Mouse (Mus musculus) NIH3T3 (cell line): Measurements from ENCODE around the gene Itsn2.
"Not testable (repeated sequence)": the region's sequence is repeated elsewhere in the genome, so short reads cannot be mapped to it uniquely, and the experiment has no call there.

Experiments
- DNase-seq: peaks from one replicate; pipeline ENCODE4 v3.0.0-alpha.2; 2012; ENCODE audit warnings: low read depth

Gene Itsn2

GRCm38 (mm10) chr12:4708881-4709604, 116.6 kb downstream of the Itsn2 start:
- no peak for DNase-seq

- DNase-seq: no peak
These were observed 117.5 kb downstream of the Itsn2 start for GRCm38 (mm10) chr12:4709926-4710325.

GRCm38 (mm10) chr12:4713361-4713760, 120.9 kb downstream of the Itsn2 start:
- DNase-seq: no peak

- no peak for DNase-seq
These were observed 123.2 kb downstream of the Itsn2 start for GRCm38 (mm10) chr12:4715606-4716005.

GRCm38 (mm10) chr12:4717417-4717816, 125.0 kb downstream of the Itsn2 start:
- DNase-seq: no peak

DNA sequence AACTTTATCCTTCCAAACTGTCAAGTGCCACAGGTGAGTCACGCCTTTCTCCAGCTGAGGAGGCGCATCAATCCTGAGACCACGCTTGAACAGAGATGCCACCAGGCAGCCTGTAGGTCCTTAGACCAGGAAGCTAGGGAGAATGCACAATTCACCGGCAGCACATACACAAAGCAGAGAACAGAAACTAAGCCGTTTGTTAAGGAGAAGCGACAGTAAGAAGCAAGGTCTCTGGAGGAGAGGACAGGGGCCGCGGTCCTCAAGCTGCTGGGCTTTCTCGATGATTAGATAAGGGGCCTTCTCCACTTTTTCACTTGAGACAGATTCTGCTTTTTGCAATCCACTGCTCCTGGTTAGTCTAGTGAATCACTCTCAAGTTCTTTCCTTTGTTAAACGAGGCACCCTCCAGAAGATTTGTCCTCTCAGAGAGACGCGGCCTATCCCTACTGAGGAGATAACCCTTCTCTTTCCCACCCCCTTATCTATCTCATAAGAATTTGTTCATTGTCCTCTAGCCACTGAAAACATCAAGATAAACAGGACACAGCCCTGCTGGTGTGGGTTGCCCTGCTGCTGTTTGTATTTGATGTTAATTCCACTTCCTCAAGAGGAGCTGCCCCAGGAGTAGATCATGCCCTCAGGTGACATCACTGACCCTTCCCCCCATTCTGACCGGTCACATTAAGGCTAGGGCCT, 126.8 kb downstream of the Itsn2 start:
- no peak for DNase-seq

- peak; percentile 18 for DNase-seq
These were observed 127.6 kb downstream of the Itsn2 start for GRCm38 (mm10) chr12:4719762-4720754.

DNA sequence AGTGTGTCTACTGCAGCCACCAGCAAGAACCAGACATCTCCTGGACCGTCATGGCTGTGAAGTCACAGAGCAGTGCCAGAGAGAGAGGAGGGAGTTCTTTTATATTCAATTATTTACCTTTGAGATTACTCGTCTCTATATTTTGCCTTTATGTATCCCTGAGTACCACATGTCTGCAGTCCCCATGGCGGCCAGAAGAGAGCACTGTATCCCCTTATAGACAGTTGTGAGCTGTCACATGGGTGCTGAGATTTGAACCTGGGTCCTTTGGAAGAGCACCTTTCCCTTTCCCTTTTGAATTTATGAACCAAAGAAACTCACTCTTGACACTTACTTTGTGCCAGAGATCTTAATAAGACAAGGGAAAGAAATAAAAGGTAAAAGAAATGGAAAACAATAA, 136.7 kb downstream of the Itsn2 start:
- DNase-seq: peak; percentile 10

GRCm38 (mm10) chr12:4731629-4732028, 139.2 kb downstream of the Itsn2 start:
- no peak for DNase-seq

- DNase-seq: no peak
These were observed 139.9 kb downstream of the Itsn2 start for GRCm38 (mm10) chr12:4732332-4732731.

DNA sequence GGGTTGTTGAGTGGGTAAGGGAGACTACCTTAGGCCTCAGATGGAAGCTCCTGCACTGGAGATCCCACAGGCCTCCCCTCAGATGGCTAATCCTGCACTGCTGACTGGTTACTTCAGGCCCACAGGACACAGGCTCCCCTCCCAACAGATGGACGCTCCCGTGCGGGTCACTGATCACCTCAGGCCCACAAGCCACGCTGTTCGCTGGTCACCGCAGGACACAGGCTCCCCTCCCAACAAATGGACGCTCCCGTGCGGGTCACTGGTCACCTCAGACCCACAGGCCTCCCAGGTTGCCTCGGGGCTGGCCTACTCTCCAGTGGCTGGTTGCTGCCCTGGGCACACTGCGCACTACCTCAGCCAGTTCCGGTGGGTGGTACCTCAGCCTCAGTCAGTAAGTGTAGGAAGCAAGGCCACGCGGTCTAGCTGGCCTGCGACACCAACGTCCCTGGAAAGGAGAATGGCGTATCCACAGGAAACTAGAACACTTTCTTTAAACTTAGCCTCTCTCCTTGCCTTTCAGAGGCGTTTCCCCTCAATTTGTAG, 145.7 kb downstream of the Itsn2 start, which contains the start of gene Fam228a:
TSS of gene Fam228a (minus strand) at position 400 of the 546 bp plus-strand sequence.
- no peak for DNase-seq

- DNase-seq: no peak
These were observed 148.4 kb downstream of the Itsn2 start for GRCm38 (mm10) chr12:4740823-4741222.

- no peak for DNase-seq
These were observed 149.7 kb downstream of the Itsn2 start for GRCm38 (mm10) chr12:4742183-4742582.

DNA sequence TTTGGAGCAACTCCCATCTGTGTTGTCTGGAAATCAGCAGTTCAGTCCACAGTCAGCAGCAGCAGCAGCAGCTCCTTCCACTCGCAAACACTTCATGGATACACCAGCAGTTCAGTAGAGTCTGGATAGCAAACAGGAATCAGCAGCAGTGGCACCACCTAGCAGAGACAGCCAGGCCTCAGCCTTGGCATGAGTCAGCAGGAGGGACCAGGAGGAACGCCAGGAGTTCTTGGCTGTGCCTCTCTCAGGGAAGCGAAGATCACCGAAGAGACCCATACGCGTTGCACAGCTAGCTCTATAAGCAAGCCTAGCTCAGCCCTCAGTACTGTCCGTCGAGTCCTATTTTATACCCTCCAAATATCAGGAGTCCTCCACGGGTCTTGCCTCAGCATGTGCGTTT, 152.0 kb downstream of the Itsn2 start:
- peak; percentile 40 for DNase-seq

GRCm38 (mm10) chr12:4754451-4754850, 162.0 kb downstream of the Itsn2 start:
- DNase-seq: not testable (repeated sequence)

DNA sequence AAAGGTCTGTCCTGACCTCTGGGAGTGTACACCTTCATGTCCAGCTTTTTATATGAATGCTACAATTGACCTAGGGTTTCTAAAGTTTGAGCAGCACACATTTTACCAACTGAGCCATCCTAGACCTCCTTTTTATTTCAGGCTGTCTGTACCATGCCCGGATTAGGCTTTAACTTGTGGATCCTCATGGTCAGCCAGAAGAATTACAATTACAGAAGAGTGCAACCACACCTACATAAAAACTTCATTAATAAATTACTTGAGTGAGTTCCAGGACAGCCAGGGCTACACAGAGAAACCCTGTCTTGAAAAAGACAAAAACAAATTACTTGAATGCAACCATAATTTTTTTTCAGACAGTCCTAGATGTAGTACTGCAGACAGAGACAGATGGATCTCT, 164.6 kb downstream of the Itsn2 start:
- no peak for DNase-seq
